Mouse (Mus musculus) kidney, embryonic 14.5 days (tissue): ENCODE data around the gene Pcdh8. TPM values are rescaled to one million over a fixed set of nuclear protein-coding genes. Genes with fewer than 3 reads are reported as not detected.
A peak's percentile ranks its signal among the peaks of the same experiment; 100 is the strongest.

Source experiments
- ATAC-seq: fragments of 200-750 bp; cut with Nextera tagmentation; 2 replicates; pipeline ENCODE4 v1.8.0; 2017; ENCODE audit warnings: moderate number of reproducible peaks, mild to moderate bottlenecking, moderate TSS enrichment, moderate library complexity; ENCODE audit not compliant: low FRiP score, low TSS enrichment
- H3K27ac ChIP-seq: fragments of 300-500 bp; sonication (generic); 2 replicates; pipeline ENCODE4 v1.5.1; 2014; ENCODE audit warnings: low read depth, mild to moderate bottlenecking, low read length, moderate library complexity, mixed read lengths
- H3K27me3 ChIP-seq: fragments of 300-500 bp; sonication (generic); 2 replicates; pipeline ENCODE4 v1.6.1; 2014; ENCODE audit warnings: mild to moderate bottlenecking, low read length; ENCODE audit not compliant: control insufficient read depth, insufficient read depth
- H3K36me3 ChIP-seq: fragments of 300-500 bp; sonication (generic); 2 replicates; pipeline ENCODE4 v1.6.1; 2014; ENCODE audit warnings: low read length, mixed read lengths; ENCODE audit not compliant: control insufficient read depth, insufficient read depth
- H3K4me1 ChIP-seq: fragments of 300-500 bp; sonication (generic); 2 replicates; pipeline ENCODE4 v1.6.1; 2014; ENCODE audit warnings: low read length, mixed read lengths; ENCODE audit not compliant: control insufficient read depth, insufficient read depth
- H3K4me2 ChIP-seq: fragments of 300-500 bp; sonication (generic); replicated peaks from 2 replicates; pipeline ENCODE4 v1.6.1; 2014; ENCODE audit warnings: low read depth, mild to moderate bottlenecking, low read length
- H3K4me3 ChIP-seq: fragments of 300-500 bp; sonication (generic); 2 replicates; pipeline ENCODE4 v1.5.1; 2014; ENCODE audit warnings: mild to moderate bottlenecking, low read length
- H3K9ac ChIP-seq: fragments of 300-500 bp; sonication (generic); 2 replicates; pipeline ENCODE4 v1.6.1; 2014; ENCODE audit warnings: low read depth, mild to moderate bottlenecking, low read length, moderate library complexity
- H3K9me3 ChIP-seq: fragments of 300-500 bp; sonication (generic); 2 replicates; pipeline ENCODE4 v1.6.1; 2016; ENCODE audit warnings: low read length; ENCODE audit not compliant: control insufficient read depth
- WGBS: fragments of 180-500 bp; shearing (Covaris S2); extraction: QIAGEN DNeasy Blood & Tissue Kit; methylation state at CpG from one replicate; pipeline ENCODE4 v1.1.7; 2014; 5-methylcytosine and 5-hydroxymethylcytosine counted together
- microRNA counts: library from miRNA; unstranded; fragments of <30 nt; microRNA quantifications from one replicate; lab custom pipeline; 2017
- microRNA-seq: library from miRNA; unstranded; fragments of <30 nt; microRNA quantifications from one replicate; pipeline ENCODE4, GENCODE M21; 2016
- polyA plus RNA-seq: library from polyadenylated mRNA; unstranded; fragments of >200 nt; fragmentation: Nextera tagmentation; extraction: Ambion mirVana; gene quantifications from 2 replicates; pipeline ENCODE4 v1.2.1, GENCODE M21; 2014

Pcdh8 gene
- polyA plus RNA-seq, 1 experiment from 2014 or later = 2.5 TPM

DNA sequence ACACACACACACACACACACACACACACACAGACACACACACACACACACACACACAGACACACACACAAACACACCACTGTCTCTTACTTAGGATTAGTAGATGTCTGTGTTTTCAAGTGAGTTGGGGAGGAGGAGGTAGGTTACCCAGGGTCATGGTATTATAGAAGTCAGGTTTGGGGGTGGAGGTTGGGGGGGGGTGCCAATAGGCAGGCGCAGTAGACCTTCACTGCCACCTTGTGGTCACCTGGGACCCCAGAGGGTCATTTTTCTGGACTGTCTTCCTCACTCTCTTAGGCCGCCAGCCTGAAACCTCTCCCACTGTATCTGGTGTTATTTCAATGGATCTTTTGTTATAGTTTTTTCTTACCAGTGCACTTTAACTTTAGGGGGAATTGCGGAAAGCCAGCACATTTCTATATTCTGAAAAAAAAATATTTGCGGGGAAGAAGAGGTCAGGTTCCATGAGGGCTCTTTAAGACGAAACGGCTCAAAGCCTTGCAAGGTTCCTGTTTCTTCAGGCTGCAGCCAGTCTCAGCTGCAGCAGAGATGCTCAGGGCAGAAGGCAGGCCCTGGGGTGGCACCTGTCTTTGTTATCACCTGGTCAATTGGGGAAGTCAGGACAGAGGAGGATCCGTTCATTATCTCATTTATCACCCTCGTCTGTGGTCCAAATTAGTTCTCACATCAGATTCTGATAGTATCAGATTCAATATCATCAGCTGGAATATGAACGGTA is 33.3 kb downstream of the Pcdh8 start:
- Histone ChIP-seq H3K4me2 (no peak overlapping the region), H3K4me3 (no peak overlapping the region), H3K9ac (no peak overlapping the region), H3K4me1 (no peaks in the 10 kb centered on the region), H3K36me3 (no peaks in the 10 kb centered on the region), H3K9me3 (no peaks in the 10 kb centered on the region; the same call in 1 of the 2 replicates), H3K27me3 (no peaks in the 10 kb centered on the region), H3K27ac (no peak overlapping the region)
- WGBS = 61% methylated on average over 9 of the region's 9 CpGs
- peak; percentile 46; the same call in 1 of the 2 replicates for ATAC-seq

DNA sequence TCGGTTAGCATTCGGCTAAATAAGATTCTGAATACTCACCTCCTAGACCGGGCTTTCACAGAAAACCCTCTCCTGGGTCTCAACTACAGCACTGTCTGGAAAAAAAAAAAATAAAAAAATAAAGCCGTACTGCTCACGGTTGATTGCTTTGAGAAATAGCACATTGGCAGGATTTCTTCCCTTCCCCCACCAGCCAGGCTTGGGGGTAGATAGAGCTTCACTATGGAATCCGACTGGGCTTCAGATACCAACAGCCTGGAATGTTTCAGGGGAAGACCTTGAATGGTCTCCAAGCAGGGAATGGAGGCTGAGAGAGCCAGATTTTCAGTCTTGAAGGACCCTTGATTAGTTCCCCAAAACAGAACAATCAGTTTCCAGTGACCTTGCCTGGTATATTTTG is 34.3 kb downstream of the Pcdh8 start:
- no peak overlapping the region for H3K4me2 ChIP-seq
- no peaks in the 10 kb centered on the region for H3K4me1 ChIP-seq
- no peaks in the 10 kb centered on the region for H3K27me3 ChIP-seq
- no peak for ATAC-seq
- no peak overlapping the region for H3K4me3 ChIP-seq
- 38% methylated on average over 6 of the region's 6 CpGs for WGBS
- H3K36me3 ChIP-seq = no peaks in the 10 kb centered on the region
- no peaks in the 10 kb centered on the region; the same call in 1 of the 2 replicates for H3K9me3 ChIP-seq
- no peak overlapping the region for H3K27ac ChIP-seq
- H3K9ac ChIP-seq = no peak overlapping the region

DNA sequence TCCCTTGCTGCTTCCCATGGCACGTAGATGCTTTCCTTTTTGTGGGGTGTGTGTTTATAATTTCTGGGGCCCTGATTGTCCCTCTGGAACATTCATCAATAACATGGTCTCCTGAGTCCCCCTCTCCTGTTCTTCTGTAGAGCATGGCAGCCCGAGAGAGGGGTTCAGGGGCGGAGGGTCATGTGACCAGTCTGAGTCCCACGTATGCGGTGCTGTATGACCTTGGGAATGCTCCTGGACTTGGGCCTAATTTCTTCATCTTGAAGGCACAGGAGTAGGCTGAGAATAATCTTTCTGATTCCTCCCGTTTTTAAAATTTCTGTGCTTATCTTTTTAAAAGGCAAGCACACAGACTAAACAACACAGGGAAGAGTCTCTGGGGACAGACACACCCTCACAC is 37.6 kb downstream of the Pcdh8 start:
- Histone ChIP-seq H3K9ac (no peak overlapping the region; the same call in 1 of the 2 replicates), H3K4me3 (no peak overlapping the region), H3K27ac (no peak overlapping the region), H3K4me2 (no peak overlapping the region), H3K36me3 (no peaks in the 10 kb centered on the region), H3K4me1 (no peaks in the 10 kb centered on the region), H3K9me3 (no peaks in the 10 kb centered on the region; the same call in 1 of the 2 replicates), H3K27me3 (no peaks in the 10 kb centered on the region)
- WGBS = 68% methylated on average over 6 of the region's 6 CpGs
- no peak for ATAC-seq

DNA sequence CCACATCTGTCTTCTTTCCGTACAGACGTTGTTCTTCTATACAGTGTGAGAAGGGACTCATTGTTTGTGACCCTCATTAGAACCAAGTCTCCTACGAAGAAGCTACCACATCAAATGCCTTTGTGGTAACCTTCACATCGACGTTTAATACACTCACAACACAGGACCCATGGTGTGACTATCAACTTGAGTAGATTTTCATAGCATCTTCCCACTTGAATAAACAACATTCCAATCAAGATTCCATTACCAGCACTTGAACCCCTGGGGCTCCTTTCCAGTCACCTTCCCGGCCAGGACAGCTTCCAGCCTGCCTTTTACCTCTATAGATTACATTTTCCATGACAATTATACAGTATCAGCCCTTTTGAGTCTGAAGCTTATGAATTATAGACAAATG is 42.3 kb downstream of the Pcdh8 start:
- no peak overlapping the region for H3K9ac ChIP-seq
- no peak overlapping the region for H3K4me3 ChIP-seq
- 80% methylated on average over 6 of the region's 6 CpGs for WGBS
- H3K4me1 ChIP-seq = no peaks in the 10 kb centered on the region
- no peaks in the 10 kb centered on the region for H3K27me3 ChIP-seq
- H3K36me3 ChIP-seq = no peaks in the 10 kb centered on the region
- ATAC-seq = no peak
- H3K27ac ChIP-seq = no peak overlapping the region
- H3K4me2 ChIP-seq = no peak overlapping the region
- no peaks in the 10 kb centered on the region for H3K9me3 ChIP-seq

DNA sequence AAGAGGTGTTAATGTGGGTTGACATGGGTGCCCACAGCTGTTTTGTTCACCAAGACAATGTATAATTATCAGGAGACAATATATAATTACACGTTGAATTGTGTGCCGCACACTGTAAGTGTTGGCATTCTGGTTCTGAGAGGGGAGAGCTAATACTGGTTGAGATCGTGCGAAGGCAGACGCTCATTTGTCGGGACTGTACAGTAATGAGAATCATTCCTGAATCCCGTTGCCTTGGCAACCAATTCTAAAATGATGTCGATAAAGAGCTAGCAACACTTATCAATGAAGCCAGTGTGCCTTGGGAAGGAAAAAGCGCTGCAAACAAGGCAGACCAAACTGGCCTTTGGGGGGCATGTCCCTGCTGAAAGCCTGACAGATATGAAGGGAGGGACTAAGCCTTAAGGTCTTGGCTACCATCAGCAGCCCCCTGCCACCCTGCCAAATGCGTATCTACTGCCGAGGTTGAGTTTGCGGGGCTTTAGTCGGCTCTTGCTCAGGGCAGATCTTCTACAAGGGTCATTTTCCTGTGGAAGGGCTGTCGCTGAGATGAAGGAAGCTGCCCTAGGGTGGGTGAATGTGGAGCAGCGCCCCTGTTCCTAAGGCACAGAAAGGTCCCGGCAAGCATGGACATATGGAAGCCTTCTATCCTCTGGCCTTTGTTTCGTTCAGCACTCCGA is 47.0 kb downstream of the Pcdh8 start:
- H3K36me3 ChIP-seq = no peaks in the 10 kb centered on the region
- no peaks in the 10 kb centered on the region for H3K9me3 ChIP-seq
- 89% methylated on average over 18 of the region's 18 CpGs for WGBS
- no peak overlapping the region for H3K4me3 ChIP-seq
- no peaks in the 10 kb centered on the region for H3K4me1 ChIP-seq
- no peak for ATAC-seq
- H3K27me3 ChIP-seq = no peaks in the 10 kb centered on the region
- no peak overlapping the region for H3K27ac ChIP-seq
- no peak overlapping the region for H3K4me2 ChIP-seq
- no peak overlapping the region for H3K9ac ChIP-seq

DNA sequence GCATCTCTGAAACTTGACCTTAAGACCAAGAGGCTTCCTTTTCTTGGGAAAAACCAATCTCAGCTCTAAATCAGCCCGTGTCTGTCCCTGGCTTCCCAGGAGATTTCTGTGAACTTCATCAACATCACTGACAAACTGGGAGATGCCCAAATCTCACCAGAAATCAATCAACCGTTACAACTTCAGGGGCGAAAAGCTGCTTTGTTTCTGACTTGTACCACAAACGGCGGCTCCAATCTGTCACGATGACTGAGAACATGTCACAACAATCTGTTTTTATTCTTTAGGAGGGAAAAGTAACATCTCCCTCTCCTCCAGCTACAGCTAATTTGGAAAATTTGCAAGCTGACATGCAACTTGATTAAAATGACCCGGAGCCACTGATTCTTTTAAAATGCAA is 48.9 kb downstream of the Pcdh8 start:
- H3K27ac ChIP-seq = no peak overlapping the region
- 29% methylated on average over 7 of the region's 7 CpGs for WGBS
- no peak overlapping the region for H3K4me3 ChIP-seq
- ATAC-seq = no peak
- H3K36me3 ChIP-seq = no peaks in the 10 kb centered on the region
- H3K9ac ChIP-seq = no peak overlapping the region
- no peaks in the 10 kb centered on the region for H3K9me3 ChIP-seq
- no peaks in the 10 kb centered on the region for H3K27me3 ChIP-seq
- no peak overlapping the region for H3K4me2 ChIP-seq
- H3K4me1 ChIP-seq = no peaks in the 10 kb centered on the region

MicroRNAs within 50 kb of the gene (microRNA counts, 519-probe panel; counts per million panel counts)
- microRNA mmu-miR-759 (lab: Ali Mortazavi, UCI) = not detected

Small RNA genes within 50 kb of the gene (microRNA-seq; reads per million reads assigned to microRNA genes)
- not detected for gene Mir759

Other genes with a start within 250 kb of the Pcdh8 start
- 135 and 166 TPM in 2 replicates for gene Sugt1, start 183.6 kb downstream of the Pcdh8 start, polyA plus RNA-seq
- 1.8 and 2.4 TPM in 2 replicates for gene Cnmd, start 109.1 kb downstream of the Pcdh8 start, polyA plus RNA-seq
- gene Olfm4, start 212.8 kb upstream of the Pcdh8 start, polyA plus RNA-seq = 2.4 and 2.6 TPM in 2 replicates